Mouse (Mus musculus) lung, postnatal 10 days (tissue): ENCODE measurements around the gene Rmnd5a.

ENCODE experiments used
- DNase-seq: peaks from one replicate; pipeline ENCODE4 v3.0.0; 2021

Gene Rmnd5a

DNA sequence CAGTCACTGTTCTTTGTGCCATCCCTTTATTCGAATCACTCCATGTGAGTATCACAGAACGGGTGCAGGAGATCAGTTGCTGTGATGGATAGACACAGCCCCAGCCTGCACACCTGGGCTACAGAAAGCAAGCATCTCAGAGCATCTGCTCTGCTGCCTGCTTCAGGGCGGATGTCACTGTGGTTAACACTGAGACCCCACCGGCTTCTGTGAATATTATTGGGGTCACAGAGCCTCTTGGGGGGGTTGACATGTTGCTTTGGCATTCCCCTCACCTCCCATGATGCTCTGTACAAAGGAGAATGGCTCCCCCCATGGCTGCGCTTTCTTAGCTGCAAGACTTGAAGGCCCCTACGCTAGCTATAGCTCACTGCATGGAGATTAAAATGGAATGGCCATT is 71.0 kb downstream of the Rmnd5a start:
- DNase-seq = no peak

DNA sequence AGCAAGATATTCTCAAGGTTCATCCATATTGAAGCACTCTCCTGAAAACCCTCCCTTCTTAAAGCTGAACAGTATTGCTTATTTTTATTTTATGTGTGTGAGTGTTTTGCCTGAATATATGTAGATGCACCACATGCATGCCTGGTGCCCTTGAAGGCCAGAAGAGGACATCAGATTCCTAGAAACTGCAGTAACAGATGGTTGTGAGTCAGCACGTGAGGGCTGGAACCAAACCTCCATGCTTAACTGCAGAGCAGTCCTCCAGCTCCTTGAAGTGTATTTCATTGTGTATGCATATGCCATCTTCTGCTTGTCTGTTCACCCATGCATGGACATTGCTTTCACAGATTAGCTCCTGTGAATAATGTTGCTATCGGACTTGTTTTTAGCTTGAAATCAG is 76.4 kb downstream of the Rmnd5a start:
- no peak for DNase-seq

DNA sequence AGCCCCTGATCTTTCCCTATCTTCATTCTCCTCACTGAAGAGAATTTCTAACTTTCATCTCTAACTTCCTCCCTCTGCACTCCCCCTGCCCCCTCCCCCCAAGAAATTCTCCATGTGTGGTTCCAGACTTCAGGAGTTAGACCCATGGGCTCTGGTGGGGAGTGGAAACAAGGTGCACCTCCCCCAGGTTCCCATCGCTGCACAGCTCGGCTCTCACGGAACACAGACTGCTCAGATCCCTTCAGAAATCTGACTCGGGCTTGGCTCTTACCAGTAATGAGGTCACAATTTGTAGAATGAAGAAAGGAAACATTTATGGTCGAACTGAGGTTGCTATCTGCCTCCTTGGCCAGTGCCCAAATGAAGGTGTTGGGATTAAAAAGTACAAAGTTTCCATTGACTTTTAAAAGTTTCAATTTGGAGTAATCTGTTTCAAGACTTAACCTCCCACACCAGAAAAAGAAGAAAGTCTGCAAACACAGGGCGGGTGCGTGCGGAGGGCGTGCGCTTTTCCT is 79.2 kb downstream of the Rmnd5a start:
- DNase-seq = no peak

DNA sequence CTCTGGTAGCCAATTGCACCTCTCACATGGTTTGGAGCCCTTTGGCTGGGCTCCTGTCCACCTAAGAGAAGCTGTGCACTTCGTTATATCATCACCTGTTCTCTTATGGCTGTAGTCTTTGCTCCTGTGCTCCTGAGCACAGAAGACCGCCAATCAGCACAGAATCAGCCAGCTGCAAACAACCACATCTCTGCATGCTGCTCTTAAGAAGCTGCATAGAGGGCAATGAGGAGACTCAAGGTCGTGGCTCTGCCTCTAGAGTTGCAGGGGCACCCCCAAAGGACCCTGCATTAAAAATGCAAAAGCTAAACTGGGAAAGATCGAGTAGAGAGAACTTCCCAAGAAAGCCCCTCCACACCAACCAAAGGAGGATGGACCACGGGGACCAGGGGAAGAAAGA is 79.7 kb downstream of the Rmnd5a start:
- DNase-seq = no peak

DNA sequence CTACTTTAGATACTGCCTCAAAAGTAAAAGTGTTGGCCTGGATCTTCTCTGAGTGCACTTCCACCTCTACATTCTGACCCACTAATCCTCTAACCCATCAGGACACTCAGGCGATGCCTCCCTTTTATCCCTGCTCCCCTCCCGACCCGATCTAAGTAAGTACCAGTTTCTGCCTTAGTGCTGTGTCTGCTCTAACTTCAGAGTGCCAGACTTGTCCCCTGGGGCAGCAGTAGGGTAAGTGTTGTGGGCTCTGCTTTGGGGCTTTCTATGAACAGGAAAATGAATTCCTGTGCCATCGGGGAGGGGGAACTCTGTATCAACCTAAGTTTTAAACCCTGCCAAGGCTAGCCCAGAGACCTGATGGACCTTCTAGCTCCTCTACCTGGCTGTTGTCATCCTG is 80.2 kb downstream of the Rmnd5a start:
- DNase-seq = no peak

DNA sequence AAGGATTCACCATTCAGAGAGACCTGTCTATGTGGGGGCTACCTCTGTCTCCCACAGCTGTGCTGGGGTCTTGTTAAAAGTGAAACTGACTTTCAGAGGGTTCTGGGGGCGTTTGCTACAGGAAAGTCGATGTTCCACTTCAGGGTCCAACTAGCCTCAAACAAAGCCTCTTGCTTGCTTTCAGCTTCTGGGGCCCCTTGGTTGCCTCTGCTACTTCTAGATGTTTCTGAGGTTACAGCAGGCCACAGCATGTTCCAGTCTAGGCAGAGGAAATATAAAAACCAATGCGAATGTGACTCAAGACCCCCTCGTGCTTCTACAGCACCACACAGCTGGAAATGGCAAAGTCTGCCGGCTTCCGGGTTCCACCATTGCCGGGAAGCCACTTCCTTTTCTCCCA is 82.9 kb downstream of the Rmnd5a start:
- no peak for DNase-seq

DNA sequence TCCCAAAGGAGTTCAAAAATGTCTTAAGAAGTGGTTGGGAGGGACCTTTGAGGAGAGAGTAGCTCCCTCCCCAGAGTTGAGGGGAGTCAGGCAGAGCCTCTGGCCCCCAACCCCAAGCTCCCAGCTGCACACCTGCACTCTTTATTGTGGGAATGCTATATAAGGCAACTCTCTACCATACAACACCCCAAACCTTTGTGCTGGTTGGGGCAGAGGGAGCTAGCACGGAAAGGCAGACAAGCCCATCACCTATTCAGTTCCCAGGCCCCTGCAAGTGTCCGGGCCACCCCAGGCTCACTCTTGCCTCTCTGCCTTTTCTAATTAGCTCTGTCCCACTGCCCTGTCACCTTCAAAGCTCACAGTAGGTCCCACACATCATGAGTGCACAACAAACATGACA is 86.7 kb downstream of the Rmnd5a start:
- no peak for DNase-seq

DNA sequence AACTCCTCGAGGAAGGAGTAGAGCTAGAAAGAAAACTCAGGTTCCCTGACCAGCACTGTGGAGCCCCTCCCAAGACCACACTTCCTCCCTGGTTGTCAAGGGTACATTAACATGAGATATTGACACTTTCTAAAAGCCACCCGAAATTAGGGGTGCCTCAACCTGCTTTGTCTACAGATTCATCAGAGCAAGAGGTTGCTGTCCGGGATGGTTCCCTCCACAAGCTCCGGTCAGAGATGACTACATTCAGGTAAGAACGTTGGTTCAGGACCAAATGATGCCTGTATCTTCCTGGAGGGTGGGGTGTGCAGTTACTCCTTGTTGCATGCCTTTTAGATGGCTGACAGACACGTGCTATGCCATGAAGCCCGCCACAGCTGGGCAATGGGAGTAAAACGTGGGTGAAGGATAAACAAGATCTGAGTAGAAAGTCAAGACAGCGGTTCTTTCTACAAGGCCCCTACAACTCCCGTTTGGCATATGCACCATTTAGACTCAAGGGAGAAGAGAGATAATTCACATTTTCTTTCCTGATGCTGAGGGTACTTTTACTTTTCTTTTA is 87.5 kb downstream of the Rmnd5a start:
- DNase-seq = no peak

DNA sequence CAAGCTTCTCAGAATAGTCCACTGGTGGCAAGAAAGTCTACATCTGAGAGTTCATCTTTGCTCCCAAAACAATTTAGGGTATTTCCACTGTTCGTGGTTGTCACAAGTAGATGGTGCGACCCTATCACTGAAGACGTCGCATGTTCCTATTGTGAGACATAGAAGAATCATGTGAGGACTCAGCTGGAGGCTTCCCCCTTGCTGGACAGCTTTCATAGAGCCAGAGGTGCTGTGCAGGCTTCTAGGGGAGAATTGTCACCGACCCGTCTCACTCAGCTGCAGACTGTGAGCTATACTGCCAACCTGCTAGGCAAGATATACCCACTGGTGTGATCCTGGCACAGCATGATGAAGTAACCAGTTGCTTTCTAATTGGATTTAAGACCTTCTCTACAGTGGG is 88.2 kb downstream of the Rmnd5a start:
- no peak for DNase-seq

DNA sequence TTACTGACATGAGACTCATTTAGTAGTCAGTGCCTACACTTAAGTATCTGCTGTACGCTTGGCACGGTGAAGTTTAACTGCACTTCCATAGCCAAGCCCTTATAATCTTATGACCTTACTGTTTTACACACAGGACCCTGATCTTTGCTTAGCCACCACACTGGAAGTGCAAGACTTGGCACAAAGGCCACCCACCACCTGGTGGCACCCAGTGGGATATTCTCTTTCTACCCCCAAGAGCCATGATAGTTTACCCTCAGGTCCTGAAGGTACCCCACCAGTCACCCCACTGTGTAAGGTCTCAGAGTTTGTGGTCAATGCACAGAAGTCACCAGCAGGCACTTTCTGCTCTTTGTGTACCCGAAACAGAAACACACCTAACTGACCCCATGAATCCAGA is 89.2 kb downstream of the Rmnd5a start:
- no peak for DNase-seq

DNA sequence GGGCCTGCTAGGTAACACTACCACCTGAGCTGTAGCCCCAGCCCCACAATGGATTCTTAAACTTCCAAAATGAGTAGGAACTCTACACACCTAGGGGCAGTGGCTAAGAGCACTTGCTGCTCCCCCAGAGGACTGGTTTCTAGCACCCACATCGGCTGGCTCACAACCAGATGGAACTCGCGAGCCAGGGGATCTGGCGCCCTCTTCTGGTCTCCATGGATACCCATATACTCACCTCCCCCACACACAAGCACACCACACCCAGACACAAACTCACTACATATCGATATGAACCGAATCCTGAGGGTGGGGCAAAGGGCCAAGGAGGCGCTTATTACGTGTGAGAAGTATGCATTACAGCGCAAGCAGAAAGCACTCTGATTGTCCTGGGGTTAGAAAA is 92.4 kb downstream of the Rmnd5a start:
- DNase-seq = no peak

DNA sequence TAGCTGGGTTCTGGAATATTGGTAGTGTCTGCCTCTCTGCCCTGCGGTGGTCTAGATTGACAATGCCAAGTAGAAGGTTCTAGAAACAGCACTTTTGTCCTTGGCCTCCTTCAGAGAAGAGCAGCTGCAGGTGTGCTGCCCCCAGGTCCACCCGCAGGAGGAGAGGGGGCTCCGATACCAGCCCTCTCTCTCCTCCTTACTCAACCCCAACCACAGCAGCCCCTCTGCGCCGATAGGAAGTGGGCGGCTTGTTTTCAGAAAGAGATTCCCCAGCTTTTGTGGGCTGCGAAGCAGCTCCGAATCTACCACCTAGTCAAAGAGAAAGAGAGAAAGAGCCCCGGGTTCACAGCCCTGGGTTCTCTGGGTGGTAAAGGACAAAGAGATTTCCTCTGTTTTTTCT is 99.3 kb downstream of the Rmnd5a start:
- DNase-seq = no peak

DNA sequence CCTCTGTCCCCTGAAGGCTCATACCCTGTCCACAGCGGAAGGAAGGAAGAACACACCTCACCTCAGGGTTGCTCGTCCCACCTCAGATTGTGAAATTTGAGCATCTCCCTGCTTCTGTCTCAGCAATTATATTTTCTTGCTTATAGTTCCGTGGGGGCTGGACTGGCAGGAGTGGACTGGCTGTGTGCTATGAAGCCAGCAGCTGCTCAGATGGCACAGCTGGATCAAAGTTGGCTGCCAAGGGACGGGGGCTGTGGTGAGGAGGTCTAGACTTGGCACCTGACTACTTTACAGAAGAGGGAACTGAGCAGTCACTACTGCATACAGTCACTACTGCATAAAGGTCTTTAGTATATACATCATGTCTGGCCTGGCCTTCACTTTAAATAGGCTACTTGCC is 101.1 kb downstream of the Rmnd5a start:
- DNase-seq = no peak

DNA sequence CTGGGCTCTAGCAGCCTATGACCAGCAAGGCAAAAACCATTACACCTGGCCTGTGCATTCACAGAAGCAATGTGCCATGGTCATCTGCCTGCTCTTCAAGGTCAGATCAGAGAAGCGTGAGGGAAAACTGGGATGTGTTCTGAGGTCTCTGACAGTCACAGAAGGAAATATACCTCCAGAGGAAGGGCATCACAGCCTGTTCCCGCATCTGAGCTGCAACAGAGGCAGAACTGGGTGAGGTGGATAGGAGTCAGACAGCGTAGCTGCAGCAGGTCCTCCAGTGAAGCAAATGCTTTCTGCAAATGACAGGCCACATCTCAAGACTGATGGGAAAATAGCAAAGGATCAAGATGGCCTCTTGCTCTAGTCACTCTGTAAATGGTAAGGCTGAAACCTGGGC is 101.5 kb downstream of the Rmnd5a start:
- DNase-seq = no peak
